Mouse (Mus musculus): ENCODE measurements around the gene Add2.

DNA sequence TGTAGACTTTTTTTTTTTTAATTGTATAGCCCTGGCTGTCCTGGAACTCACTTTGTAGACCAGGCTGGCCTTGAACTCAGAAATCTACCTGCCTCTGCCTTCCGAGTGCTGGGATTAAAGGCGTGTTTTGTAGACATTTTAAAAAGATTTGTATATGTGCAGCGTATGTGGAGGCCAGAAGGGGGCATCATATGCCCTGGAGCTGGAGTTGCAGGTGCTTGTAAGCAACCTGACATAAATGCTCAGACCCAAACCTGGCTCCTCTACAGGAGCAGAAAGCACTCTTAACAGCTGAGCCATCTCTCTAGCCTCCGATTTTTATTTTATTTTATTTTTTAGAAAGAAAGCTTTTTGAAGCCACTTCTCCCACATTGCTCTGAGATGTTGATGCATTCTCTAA, 70.5 kb downstream of the Add2 start:
- TF ChIP-seq CTCF (IDR thresholded peaks at IDR 0.05; ENCODE audit: extremely low read depth, insufficient read depth, low read length), result peak; percentile 28
- TF ChIP-seq POLR2A (IDR thresholded peaks at IDR 0.05; ENCODE audit: extremely low read depth, insufficient read depth, low read length), result no peak

Data from cortical plate, adult 2 months (tissue).